Mouse (Mus musculus) common myeloid progenitor, adult 5-6 weeks (primary cell): ENCODE results near the gene Sema5b. TPM values are rescaled to one million over a fixed set of nuclear protein-coding genes. Genes with fewer than 3 reads are reported as not detected.

ENCODE experiments used
- ATAC-seq: replicated peaks from 2 replicates; pipeline ENCODE4 v1.8.0; 2016; ENCODE audit warnings: low read depth, mild to moderate bottlenecking, moderate TSS enrichment, inconsistent platforms; ENCODE audit not compliant: poor library complexity, severe bottlenecking
- total RNA-seq: library from RNA; stranded (forward); fragments of 200-1000, 187-1606 nt; gene quantifications from 2 replicates; pipeline ENCODE4 v1.2.3, GENCODE M21; 2017

Gene Sema5b
- total RNA-seq, 1 experiment from 2014 or later: not detected

DNA sequence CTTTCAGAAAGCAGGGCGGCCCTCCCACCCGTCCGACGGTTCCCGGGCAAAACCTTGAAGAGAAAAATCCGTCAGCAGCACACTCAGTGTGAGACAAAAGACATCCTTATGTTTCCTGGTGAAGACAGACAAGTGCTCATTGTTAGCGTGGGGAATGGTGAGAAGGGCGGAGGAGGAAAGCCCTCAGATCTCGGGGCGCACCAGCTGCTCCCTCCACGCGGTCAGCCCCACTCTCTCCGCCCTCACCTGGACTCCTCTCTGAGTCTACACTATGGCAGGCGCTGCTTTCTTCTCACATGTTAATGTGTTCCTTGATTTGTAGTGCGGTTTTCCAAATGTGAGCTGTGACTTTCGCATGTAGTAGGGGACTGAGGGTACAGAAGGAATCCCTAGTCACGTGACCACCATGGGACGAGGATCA lies 47.8 kb downstream of the Sema5b start:
- ATAC-seq: no peak

DNA sequence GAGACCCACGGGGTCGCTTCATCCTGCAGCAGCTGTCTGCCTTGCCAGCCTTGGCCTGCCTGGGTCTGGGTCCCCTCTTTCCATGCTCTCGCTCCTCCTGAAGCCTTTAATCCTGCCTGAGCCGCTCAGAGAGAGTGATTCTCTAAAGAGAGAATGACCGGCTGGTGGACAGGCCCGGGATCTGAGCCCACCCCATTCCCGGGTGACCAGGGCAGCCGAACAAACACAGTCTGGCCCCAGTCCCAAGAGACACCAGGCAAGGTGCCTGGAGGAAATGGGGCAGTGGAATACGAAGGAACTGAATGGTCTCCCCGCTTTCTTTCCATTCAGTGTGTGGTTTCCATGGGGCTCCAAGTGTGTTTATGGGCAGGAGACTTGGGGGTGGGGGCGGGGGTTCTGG lies 50.8 kb downstream of the Sema5b start:
- no peak for ATAC-seq

- no peak for ATAC-seq
Observed at GRCm38 (mm10) chr16:35592274-35593065, 51.5 kb downstream of the Sema5b start.

- no peak for ATAC-seq
Observed at GRCm38 (mm10) chr16:35593474-35593873, 52.5 kb downstream of the Sema5b start.

DNA sequence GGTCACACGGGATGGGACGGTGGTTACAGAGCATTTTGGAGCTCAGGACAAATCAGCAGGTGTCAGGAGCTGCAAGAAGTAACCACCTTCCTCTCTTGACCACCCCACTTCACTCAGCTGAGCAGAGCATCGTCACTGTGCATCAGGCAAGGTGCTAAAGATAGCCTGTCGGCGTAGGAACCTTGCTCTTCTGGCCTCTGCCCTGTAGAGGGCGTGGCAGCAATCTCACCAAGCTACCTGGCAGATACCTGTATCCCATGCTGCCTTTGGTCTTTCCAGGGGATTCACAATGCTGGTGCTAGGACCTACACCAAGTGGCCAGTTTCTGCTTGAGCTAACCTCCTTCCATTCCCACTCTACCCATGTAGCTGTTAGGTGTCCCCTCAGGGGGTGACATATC lies 55.3 kb downstream of the Sema5b start:
- ATAC-seq: no peak

- no peak for ATAC-seq
Observed at GRCm38 (mm10) chr16:35596661-35597350, 55.9 kb downstream of the Sema5b start.

GRCm38 (mm10) chr16:35597991-35598390 lies 57.0 kb downstream of the Sema5b start:
- ATAC-seq: no peak

DNA sequence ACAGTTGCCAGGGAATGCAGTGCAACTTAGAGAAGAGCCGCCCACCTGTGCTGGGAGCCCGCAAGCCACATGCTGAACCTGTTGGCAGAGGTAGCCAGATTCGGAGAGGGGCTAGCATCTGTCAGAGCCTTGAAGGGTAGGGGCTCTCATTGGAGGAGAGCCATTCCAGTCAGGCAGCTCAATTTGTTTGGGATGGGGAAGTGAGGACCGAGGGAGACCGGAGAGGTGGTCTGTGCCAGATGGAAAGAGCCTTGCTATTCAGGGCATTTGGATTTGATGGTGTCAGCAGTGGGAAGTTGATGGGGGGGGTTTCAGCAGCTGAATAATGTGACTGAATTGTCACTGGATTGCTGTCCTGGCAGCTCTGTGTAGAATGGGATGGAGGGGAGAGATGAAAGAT lies 57.9 kb downstream of the Sema5b start:
- ATAC-seq: no peak

DNA sequence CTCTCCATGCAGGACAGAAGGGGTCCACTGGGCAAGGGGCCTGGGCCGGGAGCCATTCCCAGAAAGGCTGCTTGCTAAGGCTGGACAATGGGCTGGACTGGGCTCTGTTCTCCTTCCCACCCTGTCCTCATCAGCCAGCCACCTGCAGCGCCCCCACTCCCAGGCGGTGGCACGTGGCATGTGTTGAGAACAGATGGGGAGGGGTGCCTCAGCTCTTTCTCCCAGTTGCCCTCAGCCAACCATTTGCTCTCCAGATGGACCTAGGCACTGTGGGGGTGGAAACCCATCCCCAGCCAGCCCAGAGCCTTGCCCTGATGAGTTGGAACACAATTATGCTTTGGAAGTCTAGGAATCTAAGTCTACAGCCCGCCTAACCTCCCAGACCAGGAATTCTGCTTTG lies 59.3 kb downstream of the Sema5b start:
- no peak for ATAC-seq

DNA sequence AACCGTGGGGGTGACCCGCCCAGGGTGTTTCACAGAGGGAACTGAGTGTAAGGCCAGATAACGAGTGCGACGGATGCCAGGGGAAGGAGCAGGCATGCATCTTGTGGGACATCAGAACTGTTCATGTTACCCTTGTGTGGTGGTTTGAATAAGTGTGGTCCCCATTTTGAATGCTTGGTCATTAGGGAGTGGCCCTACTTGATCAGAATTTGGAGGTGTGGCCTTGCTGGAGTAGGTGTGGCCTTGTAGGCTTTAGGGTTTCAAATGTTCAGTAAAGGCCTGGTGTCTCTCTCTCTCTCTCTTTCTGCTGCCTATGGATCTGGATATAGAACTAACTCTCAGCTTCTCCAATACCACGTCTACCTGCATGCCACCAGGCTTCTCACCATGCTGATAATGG lies 60.5 kb downstream of the Sema5b start:
- no peak for ATAC-seq

DNA sequence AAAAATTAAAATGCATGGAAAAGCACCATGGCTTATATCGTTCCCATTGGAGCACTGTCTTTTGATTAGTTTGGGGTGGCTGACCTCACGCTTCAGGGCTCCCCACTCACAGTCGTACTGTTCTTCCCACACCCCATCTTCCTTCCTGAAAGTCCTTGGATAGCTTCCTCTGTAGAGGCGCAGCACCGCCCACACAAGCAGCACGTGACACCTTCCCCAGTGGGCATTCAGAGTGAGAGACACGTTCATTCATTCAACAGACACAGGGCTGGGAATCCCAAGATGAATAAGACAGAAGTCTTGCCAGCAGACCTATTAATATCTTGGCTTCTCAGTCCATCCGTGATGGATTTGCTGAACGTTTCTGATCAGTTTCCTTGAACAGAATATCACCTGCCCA lies 61.6 kb downstream of the Sema5b start:
- ATAC-seq: no peak

DNA sequence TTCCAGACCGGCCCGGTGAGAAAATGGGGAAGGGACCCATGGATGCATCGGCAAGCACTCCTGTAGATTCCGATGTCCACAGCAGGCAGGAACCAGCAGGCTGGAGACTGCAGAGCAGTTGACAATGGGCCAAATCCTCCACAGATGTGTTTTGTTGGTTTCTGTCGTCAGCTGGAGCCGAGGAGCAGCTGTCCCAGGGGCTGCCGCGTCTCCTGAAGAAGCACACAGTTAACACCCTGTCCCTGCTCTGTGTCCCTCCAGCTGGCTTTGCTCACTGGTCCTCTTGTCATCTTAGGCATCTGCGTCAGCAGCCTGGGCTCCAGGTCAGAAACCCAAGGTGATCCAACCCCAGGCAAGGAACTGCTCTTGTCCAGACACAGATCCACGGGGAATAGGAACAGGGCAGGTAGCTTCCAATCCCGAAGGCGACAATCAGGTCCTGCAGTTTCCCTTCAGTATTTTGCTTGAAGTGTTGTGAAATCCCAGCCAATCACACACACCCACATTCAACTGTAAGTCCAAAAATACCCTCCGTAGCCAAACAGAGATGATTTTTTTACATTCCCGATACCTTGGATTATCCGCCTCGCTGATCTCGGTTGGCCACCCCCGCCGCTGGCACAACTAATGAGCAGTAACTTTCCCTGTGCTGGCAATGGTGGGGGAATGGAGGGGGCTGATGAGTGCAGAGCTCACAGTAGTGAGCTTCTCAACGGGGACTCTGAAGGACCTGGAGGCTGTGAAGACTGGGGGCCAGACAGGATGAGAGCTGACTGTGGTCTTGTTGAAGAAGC lies 63.0 kb downstream of the Sema5b start:
- no peak for ATAC-seq

- ATAC-seq: no peak
Observed at GRCm38 (mm10) chr16:35607250-35607649, 66.3 kb downstream of the Sema5b start.

DNA sequence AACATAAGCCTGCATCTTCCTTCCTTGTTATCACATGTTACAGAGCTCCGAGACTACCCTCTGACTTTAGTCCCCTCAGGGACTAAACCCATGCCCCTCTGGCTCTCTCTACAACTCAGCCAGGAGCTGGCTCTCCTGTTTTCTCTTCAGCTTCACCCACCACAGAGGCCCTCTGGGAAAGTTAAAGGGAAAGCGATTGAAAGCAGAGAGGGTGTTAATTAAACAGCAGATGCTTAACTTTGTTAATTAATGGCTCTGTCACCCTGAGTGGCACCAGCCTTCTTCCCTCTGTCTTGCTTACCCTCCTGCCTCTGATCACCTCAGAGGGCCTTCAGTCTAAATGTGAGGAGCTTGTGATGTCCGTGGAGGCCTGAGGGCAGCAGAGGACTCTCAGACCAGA lies 67.3 kb downstream of the Sema5b start:
- no peak for ATAC-seq

GRCm38 (mm10) chr16:35609561-35609960 lies 68.6 kb downstream of the Sema5b start:
- no peak for ATAC-seq

DNA sequence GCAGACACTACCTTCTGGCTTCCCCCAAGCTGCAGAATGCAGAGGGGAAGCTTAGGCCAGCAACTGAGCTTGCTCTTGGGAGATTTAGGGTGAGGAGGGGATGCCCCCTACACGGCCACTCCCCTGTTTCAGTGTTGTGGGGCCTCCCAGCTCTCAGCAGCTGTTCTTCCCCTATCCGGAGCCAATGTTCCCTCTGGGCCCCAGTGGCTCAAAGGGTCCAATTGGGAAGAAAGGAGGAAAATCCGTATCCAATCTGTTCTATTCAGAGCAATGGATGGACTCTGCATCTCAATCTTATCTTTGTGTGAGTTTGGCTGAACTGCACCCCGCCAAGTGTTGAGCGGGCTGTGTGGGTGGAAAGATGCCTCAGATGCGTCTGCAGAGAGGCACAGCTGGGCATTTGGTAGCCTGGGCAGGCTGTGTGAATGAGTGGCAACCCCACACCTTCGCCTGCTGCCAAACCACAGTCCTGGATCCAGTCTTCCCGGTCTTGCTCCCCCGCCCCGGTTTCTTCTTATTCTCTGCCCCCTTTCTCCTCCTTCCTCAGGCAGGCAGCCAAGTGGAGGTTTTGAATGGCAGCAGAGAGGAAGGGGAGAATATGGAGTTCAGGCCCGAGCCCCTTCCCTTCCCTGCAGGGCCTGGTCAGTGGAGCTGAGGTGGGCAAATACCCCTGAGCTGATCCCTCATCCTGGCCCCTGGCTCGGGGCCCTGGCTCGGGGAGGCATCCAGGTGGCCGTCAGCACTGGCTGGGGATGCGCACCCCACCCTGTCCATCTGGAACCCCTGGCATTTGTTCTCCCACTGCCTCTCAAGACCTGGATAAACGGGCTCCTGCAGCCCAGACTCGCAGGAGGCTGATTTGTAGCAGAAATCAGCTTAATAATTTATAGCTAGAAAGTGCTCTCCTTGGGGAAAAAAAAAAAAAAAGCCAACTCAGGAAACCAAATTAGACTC lies 73.2 kb downstream of the Sema5b start:
- no peak for ATAC-seq

DNA sequence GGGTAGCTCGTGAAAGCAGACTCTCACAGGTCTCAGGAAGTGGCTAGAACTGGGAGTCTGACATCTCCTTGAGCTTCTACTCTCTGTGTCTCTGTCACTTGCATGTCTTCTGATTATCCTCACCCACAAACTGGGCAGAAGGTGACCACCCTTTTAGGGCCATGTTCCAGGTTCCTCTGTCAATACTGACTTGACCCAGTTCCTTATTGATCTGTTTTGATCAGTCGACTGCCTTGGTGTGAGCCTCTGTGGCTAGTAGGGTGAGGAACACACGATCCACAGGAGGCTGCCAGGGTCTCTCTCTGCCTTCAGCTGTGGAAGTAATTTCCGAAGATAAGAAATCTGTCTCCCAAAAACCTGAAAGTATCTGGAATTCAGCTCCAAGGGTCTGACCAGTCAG lies 76.8 kb downstream of the Sema5b start:
- ATAC-seq: no peak

GRCm38 (mm10) chr16:35623026-35623425 lies 82.1 kb downstream of the Sema5b start:
- no peak for ATAC-seq

- no peak for ATAC-seq
Observed at GRCm38 (mm10) chr16:35623986-35624385, 83.0 kb downstream of the Sema5b start.

DNA sequence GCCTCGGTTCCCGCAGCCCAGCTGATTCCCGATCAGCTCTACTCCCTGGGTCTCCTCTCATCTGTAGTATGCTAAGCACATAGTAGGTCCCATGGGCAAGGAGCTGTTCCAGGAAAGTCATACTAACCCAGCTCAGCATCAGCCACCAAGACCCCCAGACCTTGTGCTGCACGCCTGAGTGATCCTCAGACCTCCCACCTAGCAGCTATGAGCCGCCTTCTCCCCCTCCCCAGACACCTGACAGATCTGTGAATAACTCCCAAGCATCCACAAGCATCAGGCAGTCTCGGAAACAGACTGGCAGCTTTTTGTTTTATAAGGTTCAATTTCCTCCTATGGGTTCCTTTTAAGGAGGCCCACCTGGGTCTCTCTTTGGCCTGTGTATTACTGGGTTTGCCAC lies 83.9 kb downstream of the Sema5b start:
- no peak for ATAC-seq
